Mouse (Mus musculus): ENCODE results near the gene Eipr1. TPM values are rescaled to one million over a fixed set of nuclear protein-coding genes. Genes with fewer than 3 reads are reported as not detected.

The Eipr1 gene
- polyA plus RNA-seq, 1 experiment from 2014 or later: 50.0 TPM

DNA sequence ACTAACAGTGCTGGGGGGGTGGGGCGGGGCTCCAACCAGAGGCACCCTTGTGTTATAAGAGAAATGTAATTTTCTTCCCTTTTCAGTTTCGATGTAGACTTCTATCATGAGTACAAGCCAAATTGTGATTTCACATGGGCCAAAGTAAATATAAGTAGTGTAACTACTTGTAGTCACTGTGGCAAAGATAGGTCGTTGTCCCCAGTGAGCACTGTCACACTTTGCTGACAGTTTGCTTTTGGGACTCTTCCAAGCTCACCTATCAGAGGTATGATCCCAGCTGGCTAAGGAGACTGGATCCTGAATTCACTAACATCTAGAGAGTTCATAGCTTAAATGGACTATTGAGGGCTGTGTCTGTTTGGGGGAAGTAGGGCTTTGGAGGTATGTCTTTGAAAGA is 49.3 kb downstream of the Eipr1 start:
- 92% methylated on average over 3 of the region's 3 CpGs for WGBS
- Histone ChIP-seq H3K27ac (ENCODE audit: low read depth, low read length) (no peak overlapping the region), H3K36me3 (ENCODE audit: control insufficient read depth, insufficient read depth, low read length) (no peaks in the 10 kb centered on the region), H3K9ac (ENCODE audit: low read depth, low read length) (no peak overlapping the region), H3K4me3 (ENCODE audit: low read depth, low read length) (no peak overlapping the region), H3K4me1 (replicated peaks; ENCODE audit: control insufficient read depth, insufficient read depth, low read length) (peaks cover 6% of the 10 kb centered on the region), H3K27me3 (ENCODE audit: control insufficient read depth, insufficient read depth, low read length) (no peaks in the 10 kb centered on the region), H3K4me2 (replicated peaks; ENCODE audit: low read depth, low read length) (no peak overlapping the region), H3K9me3 (ENCODE audit: control insufficient read depth, low read length) (no peaks in the 10 kb centered on the region)
- DNase-seq (ENCODE audit: low spot score) (no peak), ATAC-seq (ENCODE audit: low FRiP score) (no peak)

DNA sequence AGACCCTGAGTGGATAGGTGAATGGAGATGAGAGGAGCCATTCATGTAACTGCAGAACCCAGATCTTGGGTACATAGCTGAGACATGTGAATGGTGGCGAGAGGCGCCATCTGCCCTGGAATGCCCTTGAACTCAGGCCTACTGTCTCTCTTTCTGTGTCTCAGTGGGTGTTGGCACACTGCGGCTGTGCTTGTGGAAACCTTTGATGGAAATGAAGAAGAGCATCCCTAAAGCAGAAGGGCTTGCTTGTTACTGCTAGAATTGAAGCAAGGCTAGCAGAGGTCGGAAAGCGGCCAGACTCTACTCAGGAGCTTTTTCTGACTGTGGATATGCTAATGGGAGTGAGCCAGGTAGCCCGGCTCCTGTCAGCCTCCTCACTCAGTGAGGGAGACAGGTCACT is 50.1 kb downstream of the Eipr1 start:
- no peaks in the 10 kb centered on the region for H3K9me3 ChIP-seq (ENCODE audit: control insufficient read depth, low read length)
- H3K9ac ChIP-seq (ENCODE audit: low read depth, low read length): no peak overlapping the region
- H3K27me3 ChIP-seq (ENCODE audit: control insufficient read depth, insufficient read depth, low read length): no peaks in the 10 kb centered on the region
- DNase-seq (ENCODE audit: low spot score) (no peak), ATAC-seq (ENCODE audit: low FRiP score) (no peak)
- peaks cover 6% of the 10 kb centered on the region for H3K4me1 ChIP-seq (replicated peaks; ENCODE audit: control insufficient read depth, insufficient read depth, low read length)
- no peak overlapping the region for H3K4me3 ChIP-seq (ENCODE audit: low read depth, low read length)
- 84% methylated on average over 6 of the region's 6 CpGs for WGBS
- no peaks in the 10 kb centered on the region for H3K36me3 ChIP-seq (ENCODE audit: control insufficient read depth, insufficient read depth, low read length)
- H3K27ac ChIP-seq (ENCODE audit: low read depth, low read length): no peak overlapping the region
- no peak overlapping the region for H3K4me2 ChIP-seq (replicated peaks; ENCODE audit: low read depth, low read length)

DNA sequence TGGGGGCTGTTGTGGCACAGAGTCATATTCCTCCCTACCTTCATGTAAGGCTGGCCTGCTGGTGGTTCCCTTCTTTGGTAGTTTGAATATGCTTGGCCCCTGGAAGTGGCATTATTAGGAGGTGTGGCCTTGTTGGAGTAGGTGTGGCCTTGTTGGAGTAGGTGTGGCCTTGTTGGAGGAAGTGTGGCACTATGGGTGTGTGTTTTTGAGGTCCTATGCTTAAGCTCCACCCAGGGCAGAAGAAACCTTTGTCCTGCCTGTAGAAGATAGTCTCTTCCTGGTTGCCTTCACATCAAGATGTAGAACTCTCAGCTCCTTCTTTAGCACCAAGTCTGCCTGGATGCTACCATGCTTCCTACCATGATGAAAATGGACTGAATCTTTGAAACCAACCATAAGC is 51.4 kb downstream of the Eipr1 start:
- no peak overlapping the region for H3K4me3 ChIP-seq (ENCODE audit: low read depth, low read length)
- no peaks in the 10 kb centered on the region for H3K36me3 ChIP-seq (ENCODE audit: control insufficient read depth, insufficient read depth, low read length)
- H3K4me1 ChIP-seq (replicated peaks; ENCODE audit: control insufficient read depth, insufficient read depth, low read length): peaks cover 6% of the 10 kb centered on the region
- H3K9me3 ChIP-seq (ENCODE audit: control insufficient read depth, low read length): no peaks in the 10 kb centered on the region
- DNase-seq (ENCODE audit: low spot score) (no peak), ATAC-seq (ENCODE audit: low FRiP score) (no peak)
- no peak overlapping the region for H3K4me2 ChIP-seq (replicated peaks; ENCODE audit: low read depth, low read length)
- no peaks in the 10 kb centered on the region for H3K27me3 ChIP-seq (ENCODE audit: control insufficient read depth, insufficient read depth, low read length)
- no peak overlapping the region for H3K27ac ChIP-seq (ENCODE audit: low read depth, low read length)
- H3K9ac ChIP-seq (ENCODE audit: low read depth, low read length): no peak overlapping the region

DNA sequence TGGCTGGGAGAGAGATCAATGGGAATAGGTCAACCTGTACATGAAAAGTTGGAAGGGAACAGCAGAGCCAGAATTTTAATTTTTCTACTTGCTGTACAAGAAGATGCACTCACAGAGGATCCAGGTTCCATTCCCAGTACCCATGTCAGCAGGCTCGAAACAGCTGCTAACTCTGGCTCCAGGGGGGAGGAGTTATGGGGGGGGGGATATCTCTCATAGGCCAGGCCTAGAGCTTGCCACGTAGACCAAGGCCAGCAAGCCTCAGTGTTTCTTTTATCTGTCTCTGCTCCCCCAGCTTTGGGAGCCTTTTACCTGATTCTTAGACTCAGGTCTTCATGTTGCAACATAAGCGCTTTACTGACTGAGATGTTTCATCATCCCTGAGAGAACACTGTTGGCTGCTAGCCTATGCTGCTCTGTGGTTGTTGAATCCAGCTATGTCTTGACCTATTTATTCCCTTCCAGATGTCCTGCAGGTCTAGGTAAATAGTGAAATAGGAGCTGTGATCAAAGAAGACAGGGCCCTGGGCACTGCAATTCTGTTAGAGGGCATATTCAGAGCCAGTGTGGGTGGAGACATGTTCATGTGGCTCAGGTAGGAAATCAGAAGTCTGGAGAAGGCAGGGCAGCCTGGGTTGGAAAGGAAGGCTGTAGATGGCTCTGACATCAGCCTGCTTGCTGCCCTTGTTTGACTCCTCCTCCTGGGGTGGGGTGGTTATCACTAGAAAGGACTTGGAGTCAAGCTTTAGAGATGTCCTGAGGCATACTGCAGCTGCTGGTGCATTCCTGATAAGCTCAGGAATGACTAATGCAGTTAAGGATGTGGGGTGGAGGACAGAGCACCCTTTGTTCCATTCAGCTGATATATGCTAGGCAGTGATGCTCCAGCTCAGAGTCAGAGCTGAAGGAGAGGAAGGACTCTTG is 53.2 kb downstream of the Eipr1 start:
- no peak overlapping the region for H3K9ac ChIP-seq (ENCODE audit: low read depth, low read length)
- H3K4me1 ChIP-seq (replicated peaks; ENCODE audit: control insufficient read depth, insufficient read depth, low read length): peaks cover 3% of the 10 kb centered on the region
- ATAC-seq (ENCODE audit: low FRiP score) (no peak; the same call in 1 of the 2 replicates), DNase-seq (ENCODE audit: low spot score) (no peak)
- 83% methylated on average over 3 of the region's 3 CpGs for WGBS
- H3K4me2 ChIP-seq (replicated peaks; ENCODE audit: low read depth, low read length): no peak overlapping the region
- peak overlapping the region; percentile 20; the same call in 1 of the 2 replicates for H3K27ac ChIP-seq (ENCODE audit: low read depth, low read length)
- no peaks in the 10 kb centered on the region for H3K9me3 ChIP-seq (ENCODE audit: control insufficient read depth, low read length)
- no peak overlapping the region for H3K4me3 ChIP-seq (ENCODE audit: low read depth, low read length)
- H3K36me3 ChIP-seq (ENCODE audit: control insufficient read depth, insufficient read depth, low read length): no peaks in the 10 kb centered on the region
- H3K27me3 ChIP-seq (ENCODE audit: control insufficient read depth, insufficient read depth, low read length): no peaks in the 10 kb centered on the region

DNA sequence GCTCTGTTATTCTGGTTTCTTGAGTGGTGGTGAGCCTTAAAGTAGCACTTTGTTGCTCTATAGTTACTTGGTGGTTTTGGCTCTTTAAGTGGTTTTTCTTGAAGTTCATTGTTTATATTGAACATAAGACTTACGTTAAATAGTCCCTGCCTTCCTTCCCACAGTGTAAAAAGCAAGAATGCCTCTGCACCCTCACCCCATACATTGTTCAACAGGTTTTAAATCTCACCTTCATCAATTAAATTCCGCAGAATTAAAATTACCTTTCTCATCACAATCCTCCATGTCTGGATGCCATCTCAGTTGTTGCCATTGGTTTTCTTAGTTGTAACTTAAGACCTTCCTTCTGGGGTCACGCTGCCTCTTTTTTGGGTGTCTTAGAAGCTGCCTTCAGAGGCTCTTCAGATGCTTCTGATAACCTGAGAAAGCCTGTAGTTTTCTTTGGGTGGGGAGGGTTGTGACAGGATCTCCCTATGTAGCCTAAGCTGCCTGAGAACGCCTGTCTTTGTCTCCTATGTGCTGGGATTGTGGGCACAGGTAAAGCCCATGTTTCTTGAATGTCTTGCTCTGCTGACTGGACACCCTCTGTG is 57.3 kb downstream of the Eipr1 start:
- H3K9me3 ChIP-seq (ENCODE audit: control insufficient read depth, low read length): no peaks in the 10 kb centered on the region
- no peak overlapping the region for H3K27ac ChIP-seq (ENCODE audit: low read depth, low read length)
- no peak overlapping the region for H3K9ac ChIP-seq (ENCODE audit: low read depth, low read length)
- H3K4me2 ChIP-seq (replicated peaks; ENCODE audit: low read depth, low read length): no peak overlapping the region
- no peak for DNase-seq (ENCODE audit: low spot score)
- H3K27me3 ChIP-seq (ENCODE audit: control insufficient read depth, insufficient read depth, low read length): no peaks in the 10 kb centered on the region
- no peak overlapping the region for H3K4me3 ChIP-seq (ENCODE audit: low read depth, low read length)
- 87% methylated on average over 4 of the region's 4 CpGs for WGBS
- no peaks in the 10 kb centered on the region for H3K36me3 ChIP-seq (ENCODE audit: control insufficient read depth, insufficient read depth, low read length)
- no peaks in the 10 kb centered on the region for H3K4me1 ChIP-seq (replicated peaks; ENCODE audit: control insufficient read depth, insufficient read depth, low read length)
- no peak for ATAC-seq (ENCODE audit: low FRiP score)

DNA sequence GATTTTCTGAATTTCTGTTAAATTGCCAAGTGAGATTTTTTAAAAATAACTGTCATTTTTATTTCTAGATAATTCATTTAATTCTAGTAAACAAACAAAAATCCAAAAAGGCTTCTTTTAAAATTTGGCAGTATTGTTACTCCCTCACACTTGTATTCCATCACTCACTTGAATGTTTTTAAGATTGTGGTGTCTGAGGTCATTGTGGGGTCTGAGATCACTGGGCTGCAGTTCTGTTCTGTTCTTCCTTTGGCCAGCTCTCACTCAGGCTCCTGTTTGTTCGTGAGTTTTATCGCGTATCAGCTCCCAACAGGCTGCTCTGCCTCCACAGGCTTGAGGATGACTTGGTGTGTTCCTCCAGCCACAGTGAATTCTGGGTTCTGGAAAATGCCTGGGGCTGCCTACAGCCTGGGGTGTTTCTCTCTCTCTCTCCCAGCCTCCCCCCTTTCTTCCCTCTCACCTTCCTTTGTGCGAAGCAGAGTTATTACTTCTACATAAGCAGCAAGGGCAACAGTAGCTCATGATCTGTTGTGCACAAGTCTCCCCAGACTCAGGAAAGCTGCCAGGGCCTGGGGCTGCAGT is 58.2 kb downstream of the Eipr1 start:
- Histone ChIP-seq H3K9me3 (ENCODE audit: control insufficient read depth, low read length) (no peaks in the 10 kb centered on the region), H3K36me3 (ENCODE audit: control insufficient read depth, insufficient read depth, low read length) (no peaks in the 10 kb centered on the region), H3K4me3 (ENCODE audit: low read depth, low read length) (no peak overlapping the region), H3K27me3 (ENCODE audit: control insufficient read depth, insufficient read depth, low read length) (no peaks in the 10 kb centered on the region), H3K4me1 (replicated peaks; ENCODE audit: control insufficient read depth, insufficient read depth, low read length) (no peaks in the 10 kb centered on the region), H3K27ac (ENCODE audit: low read depth, low read length) (no peak overlapping the region), H3K4me2 (replicated peaks; ENCODE audit: low read depth, low read length) (no peak overlapping the region), H3K9ac (ENCODE audit: low read depth, low read length) (no peak overlapping the region)
- ATAC-seq (ENCODE audit: low FRiP score) (no peak), DNase-seq (ENCODE audit: low spot score) (no peak)
- 56% methylated on average over 4 of the region's 4 CpGs for WGBS

DNA sequence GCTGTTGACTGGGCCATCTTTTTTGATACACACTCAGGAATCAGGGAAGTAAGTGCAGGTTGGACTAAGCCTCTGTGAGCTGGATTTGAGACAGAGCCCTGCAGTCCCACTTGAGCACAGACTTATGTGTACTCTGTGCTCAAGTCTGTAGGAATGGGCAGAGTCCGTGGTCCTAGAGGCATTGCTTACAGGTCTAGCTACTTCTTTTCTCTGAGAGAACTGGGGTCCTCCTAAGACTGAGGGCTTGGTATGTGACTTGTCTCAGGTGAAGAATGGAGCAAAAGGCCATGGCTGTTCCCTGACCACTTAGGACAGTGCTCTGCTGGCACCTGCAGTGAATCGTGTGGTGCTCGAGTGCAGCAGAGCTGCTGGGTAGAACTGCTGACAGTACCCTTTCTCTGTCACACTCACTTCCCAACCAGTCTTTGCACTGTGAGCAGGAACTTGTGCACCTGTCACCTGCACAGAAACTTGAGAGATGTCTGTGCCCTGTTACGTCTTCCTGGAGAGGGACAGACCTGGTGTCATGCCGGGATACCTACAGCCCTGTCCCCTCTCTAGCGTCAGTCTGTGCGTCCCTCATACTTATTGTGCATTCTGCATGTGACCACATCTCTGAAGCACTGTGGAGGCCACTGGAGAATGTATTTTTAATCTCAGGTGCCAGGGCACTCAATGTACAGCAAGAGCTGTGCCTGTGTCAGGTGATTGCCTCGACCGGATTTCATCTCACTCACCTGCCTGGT is 65.3 kb downstream of the Eipr1 start:
- DNase-seq (ENCODE audit: low spot score) (peak; percentile 27), ATAC-seq (ENCODE audit: low FRiP score) (peak; percentile 85)
- peaks cover 19% of the 10 kb centered on the region for H3K4me1 ChIP-seq (replicated peaks; ENCODE audit: control insufficient read depth, insufficient read depth, low read length)
- H3K9me3 ChIP-seq (ENCODE audit: control insufficient read depth, low read length): no peaks in the 10 kb centered on the region
- no peak overlapping the region for H3K4me3 ChIP-seq (ENCODE audit: low read depth, low read length)
- H3K27me3 ChIP-seq (ENCODE audit: control insufficient read depth, insufficient read depth, low read length): no peaks in the 10 kb centered on the region
- 19% methylated on average over 9 of the region's 9 CpGs for WGBS
- peak overlapping the region; percentile 38; the same call in 1 of the 2 replicates for H3K9ac ChIP-seq (ENCODE audit: low read depth, low read length)
- peak overlapping the region; percentile 93 for H3K27ac ChIP-seq (ENCODE audit: low read depth, low read length)
- H3K4me2 ChIP-seq (replicated peaks; ENCODE audit: low read depth, low read length): 0 out of 2 replicates have a peak overlapping the region, but pooled peaks have one; percentile 11
- H3K36me3 ChIP-seq (ENCODE audit: control insufficient read depth, insufficient read depth, low read length): no peaks in the 10 kb centered on the region

DNA sequence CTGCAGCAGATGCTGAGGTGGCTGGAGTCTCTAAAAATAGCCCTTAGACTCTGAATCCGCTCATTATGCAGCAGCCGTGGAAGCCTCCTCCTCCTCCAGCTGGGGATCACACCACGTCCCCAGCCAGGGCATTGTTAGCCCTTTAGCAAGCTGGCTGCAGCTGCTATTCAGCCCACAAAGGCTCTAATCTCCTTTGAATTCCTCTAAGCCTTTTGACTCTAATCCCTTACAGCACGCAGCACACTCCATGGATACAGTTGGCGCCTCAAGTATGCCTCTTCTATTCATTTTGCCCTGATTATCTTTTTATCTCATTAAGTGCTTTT is 65.8 kb downstream of the Eipr1 start:
- 9% methylated on average over 5 of the region's 5 CpGs for WGBS
- no peak overlapping the region for H3K4me3 ChIP-seq (ENCODE audit: low read depth, low read length)
- peaks cover 19% of the 10 kb centered on the region for H3K4me1 ChIP-seq (replicated peaks; ENCODE audit: control insufficient read depth, insufficient read depth, low read length)
- peak overlapping the region; percentile 93 for H3K27ac ChIP-seq (ENCODE audit: low read depth, low read length)
- H3K27me3 ChIP-seq (ENCODE audit: control insufficient read depth, insufficient read depth, low read length): no peaks in the 10 kb centered on the region
- 0 out of 2 replicates have a peak overlapping the region, but pooled peaks have one; percentile 11 for H3K4me2 ChIP-seq (replicated peaks; ENCODE audit: low read depth, low read length)
- no peaks in the 10 kb centered on the region for H3K36me3 ChIP-seq (ENCODE audit: control insufficient read depth, insufficient read depth, low read length)
- peak; percentile 81 for DNase-seq (ENCODE audit: low spot score)
- ATAC-seq (ENCODE audit: low FRiP score): peak; percentile 92
- H3K9ac ChIP-seq (ENCODE audit: low read depth, low read length): peak overlapping the region; percentile 38; the same call in 1 of the 2 replicates
- H3K9me3 ChIP-seq (ENCODE audit: control insufficient read depth, low read length): no peaks in the 10 kb centered on the region
